Mouse (Mus musculus): ENCODE data around the gene Tmem203. TPM values are rescaled to one million over a fixed set of nuclear protein-coding genes. Genes with fewer than 3 reads are reported as not detected.

The Tmem203 gene
- total RNA-seq (2012; rRNA removed) = 20.2 and 27.8 TPM in 2 replicates

DNA sequence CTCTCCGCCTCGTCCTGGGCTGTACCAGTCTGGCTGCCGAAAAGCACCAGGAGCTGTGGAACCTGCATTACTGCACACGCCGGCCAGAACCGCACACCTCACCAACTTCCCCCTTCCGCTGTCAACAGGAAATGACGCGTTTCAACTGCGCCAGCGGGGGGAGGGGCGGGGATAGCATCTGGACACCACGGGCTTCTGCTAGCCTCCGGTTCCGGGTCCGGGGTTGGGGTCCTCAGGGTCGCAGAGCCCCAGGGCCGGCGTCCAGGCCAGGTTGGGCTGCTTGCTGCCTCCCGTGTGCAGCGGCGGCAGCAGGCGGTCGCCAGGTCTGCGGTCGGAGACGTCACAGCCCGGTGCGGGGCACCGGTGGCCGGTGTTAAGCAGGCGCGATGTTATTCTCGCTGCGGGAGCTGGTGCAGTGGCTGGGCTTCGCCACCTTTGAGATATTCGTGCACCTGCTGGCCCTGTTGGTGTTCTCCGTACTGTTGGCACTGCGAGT, at the start of gene Tmem203:
Gene Tmem203, plus strand, starts transcription at position 156 of the 496 bp plus-strand sequence.
- in situ Hi-C loops (cut with MboI; ENCODE audit: low sequenced_read_pairs in 2 of 2, unreplicated experiment in 2 of 2) = no loop called here
- Histone ChIP-seq H3K4me3 (ENCODE audit: insufficient read depth in 1 of 2, low read depth in 1 of 2, low read length in 2 of 2, poor library complexity in 1 of 2, severe bottlenecking in 1 of 2) (peak within 1 kb of the TSS; percentile 83 to 89), H3K27ac (ENCODE audit: insufficient read depth, low read depth, low read length, poor library complexity, severe bottlenecking) (peak within 1 kb of the TSS; percentile 32), H3K9me3 (ENCODE audit: control insufficient read depth, insufficient read depth, low read depth, low read length) (no peaks in the 10 kb centered on the region), H3K9ac (ENCODE audit: insufficient read depth, low read depth, low read length, poor library complexity, severe bottlenecking) (peak within 1 kb of the TSS; percentile 87), H3K4me1 (ENCODE audit: control insufficient read depth in 2 of 2, insufficient read depth in 2 of 2, low read length in 2 of 2, poor library complexity in 1 of 2) (peaks cover 0 to 2% of the 10 kb centered on the region in 2 experiments; a peak in 1 of 4 replicates), H3K36me3 (ENCODE audit: control insufficient read depth, insufficient read depth, low read length, poor library complexity, severe bottlenecking) (peaks cover 20% of the 10 kb centered on the region)
- peak; percentile 88 for DNase-seq (ENCODE audit: low read depth, low spot score)
- TF ChIP-seq ZNF384 (IDR thresholded peaks at IDR 0.05; ENCODE audit: low read depth, low read length) (no peak; the same call in 1 of the 2 replicates), HCFC1 (IDR thresholded peaks at IDR 0.05; ENCODE audit: borderline replicate concordance, insufficient read depth, low read length) (peak; percentile 85), MAFK (IDR thresholded peaks at IDR 0.05; ENCODE audit: insufficient read depth, low read depth, low read length) (no peak), CHD2 (IDR thresholded peaks at IDR 0.05; ENCODE audit: low read depth, low read length) (peak; percentile 52; the same call in 1 of the 2 replicates), ZC3H11A (IDR thresholded peaks at IDR 0.05; ENCODE audit: borderline replicate concordance, low read depth, low read length) (peak; percentile 10; the same call in 1 of the 2 replicates)

- no peak overlapping the region for H3K27ac ChIP-seq (ENCODE audit: insufficient read depth, low read depth, low read length, poor library complexity, severe bottlenecking)
- H3K9me3 ChIP-seq (ENCODE audit: control insufficient read depth, insufficient read depth, low read depth, low read length) = no peaks in the 10 kb centered on the region
- in situ Hi-C loops (cut with MboI; ENCODE audit: low sequenced_read_pairs in 2 of 2, unreplicated experiment in 2 of 2) = no loop called here
- H3K36me3 ChIP-seq (ENCODE audit: control insufficient read depth, insufficient read depth, low read length, poor library complexity, severe bottlenecking) = peaks cover 38% of the 10 kb centered on the region
- H3K4me3 ChIP-seq (ENCODE audit: insufficient read depth in 1 of 2, low read depth in 1 of 2, low read length in 2 of 2, poor library complexity in 1 of 2, severe bottlenecking in 1 of 2) = no peak overlapping the region
- peaks cover 0 to 6% of the 10 kb centered on the region in 2 experiments; a peak in 1 of 4 replicates for H3K4me1 ChIP-seq (ENCODE audit: control insufficient read depth in 2 of 2, insufficient read depth in 2 of 2, low read length in 2 of 2, poor library complexity in 1 of 2)
- TF ChIP-seq CHD2 (IDR thresholded peaks at IDR 0.05; ENCODE audit: low read depth, low read length) (no peak), ZC3H11A (IDR thresholded peaks at IDR 0.05; ENCODE audit: borderline replicate concordance, low read depth, low read length) (no peak), MAFK (IDR thresholded peaks at IDR 0.05; ENCODE audit: insufficient read depth, low read depth, low read length) (no peak), ZNF384 (IDR thresholded peaks at IDR 0.05; ENCODE audit: low read depth, low read length) (no peak), HCFC1 (IDR thresholded peaks at IDR 0.05; ENCODE audit: borderline replicate concordance, insufficient read depth, low read length) (no peak)
- H3K9ac ChIP-seq (ENCODE audit: insufficient read depth, low read depth, low read length, poor library complexity, severe bottlenecking) = no peak overlapping the region
- no peak for DNase-seq (ENCODE audit: low read depth, low spot score)
Measured at GRCm38 (mm10) chr2:25207593-25207992, 47.6 kb upstream of the Tmem203 start.

- in situ Hi-C loops (cut with MboI; ENCODE audit: low sequenced_read_pairs in 2 of 2, unreplicated experiment in 2 of 2) = no loop called here
- peaks cover 8 to 10% of the 10 kb centered on the region in 2 experiments; a peak in 2 of 4 replicates for H3K4me1 ChIP-seq (ENCODE audit: control insufficient read depth in 2 of 2, insufficient read depth in 2 of 2, low read length in 2 of 2, poor library complexity in 1 of 2)
- peak overlapping the region; percentile 97 for H3K9ac ChIP-seq (ENCODE audit: insufficient read depth, low read depth, low read length, poor library complexity, severe bottlenecking)
- H3K36me3 ChIP-seq (ENCODE audit: control insufficient read depth, insufficient read depth, low read length, poor library complexity, severe bottlenecking) = peaks cover 12% of the 10 kb centered on the region
- DNase-seq (ENCODE audit: low read depth, low spot score) = no peak
- TF ChIP-seq CHD2 (IDR thresholded peaks at IDR 0.05; ENCODE audit: low read depth, low read length) (no peak), ZNF384 (IDR thresholded peaks at IDR 0.05; ENCODE audit: low read depth, low read length) (no peak), ZC3H11A (IDR thresholded peaks at IDR 0.05; ENCODE audit: borderline replicate concordance, low read depth, low read length) (no peak), HCFC1 (IDR thresholded peaks at IDR 0.05; ENCODE audit: borderline replicate concordance, insufficient read depth, low read length) (no peak), MAFK (IDR thresholded peaks at IDR 0.05; ENCODE audit: insufficient read depth, low read depth, low read length) (no peak)
- no peak overlapping the region for H3K27ac ChIP-seq (ENCODE audit: insufficient read depth, low read depth, low read length, poor library complexity, severe bottlenecking)
- H3K9me3 ChIP-seq (ENCODE audit: control insufficient read depth, insufficient read depth, low read depth, low read length) = no peaks in the 10 kb centered on the region
- H3K4me3 ChIP-seq (ENCODE audit: insufficient read depth in 1 of 2, low read depth in 1 of 2, low read length in 2 of 2, poor library complexity in 1 of 2, severe bottlenecking in 1 of 2) = peak overlapping the region; percentile 93 to 99
Measured at GRCm38 (mm10) chr2:25210686-25211085, 44.6 kb upstream of the Tmem203 start.

DNA sequence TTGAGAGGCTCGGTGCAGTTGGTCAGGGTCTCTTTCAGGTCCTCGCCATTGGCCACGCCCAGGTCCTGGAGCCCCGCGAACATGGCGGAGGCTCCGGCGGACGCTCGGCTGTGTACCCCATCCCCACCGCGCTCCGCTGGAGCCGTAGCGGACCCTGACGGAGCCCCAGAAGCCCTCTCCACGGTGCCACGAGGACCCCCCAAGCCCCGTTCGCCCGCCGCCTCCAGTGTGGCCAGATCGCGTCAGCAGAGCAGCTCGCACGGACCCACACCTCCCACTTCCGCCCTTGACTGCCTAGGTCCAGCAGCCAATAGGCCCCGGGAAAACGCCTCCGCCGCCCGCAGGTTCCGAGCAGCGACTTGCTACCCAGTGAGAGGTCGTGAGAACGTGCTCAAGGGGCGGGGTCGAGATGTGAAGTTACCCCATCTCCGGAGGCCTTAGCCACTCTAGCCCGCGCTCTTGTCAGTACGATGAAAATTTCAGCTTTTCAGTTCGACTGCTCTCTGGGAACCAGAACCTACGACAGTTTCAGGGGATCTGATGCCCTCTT, 44.0 kb upstream of the Tmem203 start, which contains the start of gene Nelfb:
Gene Nelfb, minus strand, starts transcription at position 369 of the 550 bp plus-strand sequence.
- no peaks in the 10 kb centered on the region for H3K9me3 ChIP-seq (ENCODE audit: control insufficient read depth, insufficient read depth, low read depth, low read length)
- peak within 1 kb of the TSS; percentile 97 for H3K9ac ChIP-seq (ENCODE audit: insufficient read depth, low read depth, low read length, poor library complexity, severe bottlenecking)
- peaks cover 8 to 10% of the 10 kb centered on the region in 2 experiments; a peak in 2 of 4 replicates for H3K4me1 ChIP-seq (ENCODE audit: control insufficient read depth in 2 of 2, insufficient read depth in 2 of 2, low read length in 2 of 2, poor library complexity in 1 of 2)
- peak; percentile 90 for DNase-seq (ENCODE audit: low read depth, low spot score)
- peaks cover 7% of the 10 kb centered on the region; the same call in 1 of the 2 replicates for H3K36me3 ChIP-seq (ENCODE audit: control insufficient read depth, insufficient read depth, low read length, poor library complexity, severe bottlenecking)
- in situ Hi-C loops (cut with MboI; ENCODE audit: low sequenced_read_pairs in 2 of 2, unreplicated experiment in 2 of 2) = no loop called here
- no peak for TF ChIP-seq ZC3H11A (IDR thresholded peaks at IDR 0.05; ENCODE audit: borderline replicate concordance, low read depth, low read length)
- peak; percentile 87 for TF ChIP-seq HCFC1 (IDR thresholded peaks at IDR 0.05; ENCODE audit: borderline replicate concordance, insufficient read depth, low read length)
- no peak for TF ChIP-seq CHD2 (IDR thresholded peaks at IDR 0.05; ENCODE audit: low read depth, low read length)
- TF ChIP-seq ZNF384 (IDR thresholded peaks at IDR 0.05; ENCODE audit: low read depth, low read length) = no peak
- TF ChIP-seq MAFK (IDR thresholded peaks at IDR 0.05; ENCODE audit: insufficient read depth, low read depth, low read length) = no peak
- peak within 1 kb of the TSS; percentile 64; the same call in 1 of the 2 replicates for H3K27ac ChIP-seq (ENCODE audit: insufficient read depth, low read depth, low read length, poor library complexity, severe bottlenecking)
- H3K4me3 ChIP-seq (ENCODE audit: insufficient read depth in 1 of 2, low read depth in 1 of 2, low read length in 2 of 2, poor library complexity in 1 of 2, severe bottlenecking in 1 of 2) = peak within 1 kb of the TSS; percentile 93 to 99

All from ES-E14 (cell line).